Mouse (Mus musculus) adrenal gland, postnatal 14 days (tissue): ENCODE data around the gene Mrpl24. TPM values are rescaled to one million over a fixed set of nuclear protein-coding genes. Genes with fewer than 3 reads are reported as not detected.

Experiments
- total RNA-seq: library from RNA; stranded (reverse); gene quantifications from 2 replicates; pipeline ENCODE4 v1.2.3, GENCODE M21; 2021

Gene Mrpl24
- total RNA-seq, 1 experiment from 2014 or later: 115 TPM

Other genes starting within 250 kb of the Mrpl24 start
- gene Lrrc71, start 170.9 kb upstream of the Mrpl24 start, total RNA-seq: 0.56 and 0.60 TPM in 2 replicates
- 4.3 and 14.4 TPM in 2 replicates for gene Ntrk1, start 124.3 kb upstream of the Mrpl24 start, total RNA-seq
- gene Insrr, start 122.6 kb upstream of the Mrpl24 start, total RNA-seq: 0.70 and 2.2 TPM in 2 replicates
- 29.1 and 36.7 TPM in 2 replicates for gene Pear1, start 95.2 kb upstream of the Mrpl24 start, total RNA-seq
- 0.19 and 3.7 TPM in 2 replicates for gene Sh2d2a, start 72.8 kb upstream of the Mrpl24 start, total RNA-seq
- gene Prcc, start 33.9 kb upstream of the Mrpl24 start, total RNA-seq: 50.0 and 50.4 TPM in 2 replicates
- gene Hdgf, start 13.2 kb upstream of the Mrpl24 start, total RNA-seq: 169 and 171 TPM in 2 replicates
- gene Isg20l2, start 10.8 kb downstream of the Mrpl24 start, total RNA-seq: 22.9 and 23.4 TPM in 2 replicates
- gene Rrnad1, start 11.2 kb downstream of the Mrpl24 start, total RNA-seq: 13.9 and 15.6 TPM in 2 replicates
- gene Crabp2, start 29.2 kb downstream of the Mrpl24 start, total RNA-seq: not detected in 2 replicates
- 14.5 and 23.0 TPM in 2 replicates for gene Nes, start 51.6 kb downstream of the Mrpl24 start, total RNA-seq
- 28.5 and 31.5 TPM in 2 replicates for gene Bcan, start 80.7 kb downstream of the Mrpl24 start, total RNA-seq
- not detected in 2 replicates for gene Hapln2, start 108.1 kb downstream of the Mrpl24 start, total RNA-seq
- 15.7 and 22.5 TPM in 2 replicates for gene Gpatch4, start 123.6 kb downstream of the Mrpl24 start, total RNA-seq
- gene Naxe, start 139.0 kb downstream of the Mrpl24 start, total RNA-seq: 135 and 138 TPM in 2 replicates
- not detected in 2 replicates for gene Ttc24, start 158.8 kb downstream of the Mrpl24 start, total RNA-seq
- gene Iqgap3, start 162.5 kb downstream of the Mrpl24 start, total RNA-seq: 7.3 and 8.0 TPM in 2 replicates
- 92.9 and 98.4 TPM in 2 replicates for gene Mef2d, start 222.9 kb downstream of the Mrpl24 start, total RNA-seq